Mouse (Mus musculus): ENCODE measurements around the gene 4930535I16Rik. TPM values are rescaled to one million over a fixed set of nuclear protein-coding genes. Genes with fewer than 3 reads are reported as not detected.

The 4930535I16Rik gene
- 0.19 TPM for polyA plus RNA-seq (2021)

- ChIA-PET CTCF (no interaction called here), POLR2A (interaction anchor here (1.3 kb wide), 1 partner anchor 14 kb away, joined by 4 read pairs; the partner anchor contains the start of gene Mycbp)
- peak; percentile 27 for ATAC-seq
- no peak for DNase-seq (ENCODE audit: low read depth, low spot score)
- in situ Hi-C loops (cut with MboI; ENCODE audit: low pct_unique_long_range_greater_than_20kb), result loop anchor here (25.0 kb wide), 1 partner anchor 505 kb away; no protein-coding TSS in a partner anchor
- H3K27me3 ChIP-seq, result no peaks in the 10 kb centered on the region
- TF ChIP-seq CTCF (IDR thresholded peaks at IDR 0.05), result no peak
Observed at GRCm38 (mm10) chr4:123917548-123918140, at the start of gene 4930535I16Rik. 4930535I16Rik (minus strand) TSS chr4:123918022.

GRCm38 (mm10) chr4:123962721-123963120 is 44.9 kb upstream of the 4930535I16Rik start:
- ATAC-seq, result no peak
- ChIA-PET POLR2A (no interaction called here), CTCF (interaction anchor here (1.4 kb wide), 1 partner anchor 24 kb away, joined by 3 read pairs; no protein-coding TSS in a partner anchor)
- no peak for DNase-seq (ENCODE audit: low read depth, low spot score)
- H3K27me3 ChIP-seq, result no peaks in the 10 kb centered on the region
- in situ Hi-C loops (cut with MboI; ENCODE audit: low pct_unique_long_range_greater_than_20kb), result no loop called here
- TF ChIP-seq CTCF (IDR thresholded peaks at IDR 0.05), result no peak

- in situ Hi-C loops (cut with MboI; ENCODE audit: low pct_unique_long_range_greater_than_20kb), result no loop called here
- no peaks in the 10 kb centered on the region for H3K27me3 ChIP-seq
- DNase-seq (ENCODE audit: low read depth, low spot score), result no peak
- ATAC-seq, result no peak
- POLR2A ChIA-PET, result no interaction called here
- no peak for TF ChIP-seq CTCF (IDR thresholded peaks at IDR 0.05)
- CTCF ChIA-PET, result interaction anchor here (1.4 kb wide), 1 partner anchor 22 kb away, joined by 3 read pairs; no protein-coding TSS in a partner anchor
Observed at GRCm38 (mm10) chr4:123960955-123961354, 43.1 kb upstream of the 4930535I16Rik start.

- ATAC-seq (no peak), DNase-seq (ENCODE audit: low read depth, low spot score) (no peak)
- no peak for TF ChIP-seq CTCF (IDR thresholded peaks at IDR 0.05)
- H3K27me3 ChIP-seq, result peaks cover 5% of the 10 kb centered on the region
- ChIA-PET CTCF (no interaction called here), POLR2A (interaction anchor here (0.6 kb wide), 1 partner anchor 701 kb away, joined by 3 read pairs; no protein-coding TSS in a partner anchor)
- in situ Hi-C loops (cut with MboI; ENCODE audit: low pct_unique_long_range_greater_than_20kb), result loop anchor here (10.0 kb wide), 1 partner anchor 717 kb away; no protein-coding TSS in a partner anchor
Observed at GRCm38 (mm10) chr4:123957891-123958290, 40.1 kb upstream of the 4930535I16Rik start.

- in situ Hi-C loops (cut with MboI; ENCODE audit: low pct_unique_long_range_greater_than_20kb), result loop anchor here (10.0 kb wide), 1 partner anchor 717 kb away; no protein-coding TSS in a partner anchor
- POLR2A ChIA-PET, result no interaction called here
Observed at GRCm38 (mm10) chr4:123957492-123957808, 39.6 kb upstream of the 4930535I16Rik start.

GRCm38 (mm10) chr4:123956703-123957491 is 39.1 kb upstream of the 4930535I16Rik start:
- ChIA-PET POLR2A (no interaction called here), CTCF (no interaction called here)
- peaks cover 7% of the 10 kb centered on the region for H3K27me3 ChIP-seq
- in situ Hi-C loops (cut with MboI; ENCODE audit: low pct_unique_long_range_greater_than_20kb), result loop anchor here (10.0 kb wide), 1 partner anchor 718 kb away; no protein-coding TSS in a partner anchor
- ATAC-seq (peak; percentile 67), DNase-seq (ENCODE audit: low read depth, low spot score) (no peak)
- peak; percentile 98 for TF ChIP-seq CTCF (IDR thresholded peaks at IDR 0.05)

More at GRCm38 (mm10) chr4:123957492-123957808, 39.6 kb upstream of the 4930535I16Rik start:
- TF ChIP-seq CTCF (IDR thresholded peaks at IDR 0.05), result no peak
- DNase-seq (ENCODE audit: low read depth, low spot score), result no peak
- CTCF ChIA-PET, result no interaction called here
- no peak for ATAC-seq
- peaks cover 7% of the 10 kb centered on the region for H3K27me3 ChIP-seq

GRCm38 (mm10) chr4:123952059-123952458 is 34.2 kb upstream of the 4930535I16Rik start:
- peaks cover 7% of the 10 kb centered on the region for H3K27me3 ChIP-seq
- no peak for DNase-seq (ENCODE audit: low read depth, low spot score)
- ATAC-seq, result no peak
- ChIA-PET CTCF (interaction anchor here (0.9 to 3.5 kb wide), 2 partner anchors 12 to 13 kb away, joined by 3 to 15 read pairs; no protein-coding TSS in a partner anchor), POLR2A (no interaction called here)
- in situ Hi-C loops (cut with MboI; ENCODE audit: low pct_unique_long_range_greater_than_20kb), result loop anchor here (10.0 kb wide), 1 partner anchor 723 kb away; no protein-coding TSS in a partner anchor
- TF ChIP-seq CTCF (IDR thresholded peaks at IDR 0.05), result no peak

- peaks cover 7% of the 10 kb centered on the region for H3K27me3 ChIP-seq
- TF ChIP-seq CTCF (IDR thresholded peaks at IDR 0.05), result no peak
- POLR2A ChIA-PET, result no interaction called here
- in situ Hi-C loops (cut with MboI; ENCODE audit: low pct_unique_long_range_greater_than_20kb), result loop anchor here (10.0 kb wide), 1 partner anchor 725 kb away; no protein-coding TSS in a partner anchor
- peak; percentile 83 for ATAC-seq
- CTCF ChIA-PET, result interaction anchor here (1.1 to 3.5 kb wide), 3 partner anchors 10 to 18 kb away, joined by 4 to 15 read pairs (median 4); no protein-coding TSS in a partner anchor
- DNase-seq (ENCODE audit: low read depth, low spot score), result peak; percentile 7
Observed at GRCm38 (mm10) chr4:123949649-123950048, 31.8 kb upstream of the 4930535I16Rik start.

- H3K27me3 ChIP-seq, result peaks cover 7% of the 10 kb centered on the region
- no peak for TF ChIP-seq CTCF (IDR thresholded peaks at IDR 0.05)
- no peak for DNase-seq (ENCODE audit: low read depth, low spot score)
- in situ Hi-C loops (cut with MboI; ENCODE audit: low pct_unique_long_range_greater_than_20kb), result no loop called here
- no peak for ATAC-seq
- CTCF ChIA-PET, result interaction anchor here (2.0 to 3.5 kb wide), 2 partner anchors 9 to 18 kb away, joined by 4 to 15 read pairs; no protein-coding TSS in a partner anchor
- POLR2A ChIA-PET, result interaction anchor here (0.7 kb wide), 1 partner anchor 740 kb away, joined by 3 read pairs; no protein-coding TSS in a partner anchor
Observed at GRCm38 (mm10) chr4:123948901-123949300, 31.1 kb upstream of the 4930535I16Rik start.

- H3K27me3 ChIP-seq, result no peaks in the 10 kb centered on the region
- ATAC-seq, result no peak
- ChIA-PET CTCF (interaction anchor here (1.0 kb wide), 1 partner anchor 9 kb away, joined by 4 read pairs; no protein-coding TSS in a partner anchor), POLR2A (no interaction called here)
- in situ Hi-C loops (cut with MboI; ENCODE audit: low pct_unique_long_range_greater_than_20kb), result no loop called here
- no peak for TF ChIP-seq CTCF (IDR thresholded peaks at IDR 0.05)
- no peak for DNase-seq (ENCODE audit: low read depth, low spot score)
Observed at GRCm38 (mm10) chr4:123947149-123947548, 29.3 kb upstream of the 4930535I16Rik start.

Data from Patski (cell line).